Mouse (Mus musculus): ENCODE measurements around the gene Otof. TPM values are rescaled to one million over a fixed set of nuclear protein-coding genes. Genes with fewer than 3 reads are reported as not detected.

Otof gene
- total RNA-seq, 2 experiments from 2014 or later: 0.08 TPM; not detected in 1

GRCm38 (mm10) chr5:30343107-30343506, 118.6 kb downstream of the Otof start:
- ATAC-seq (replicated peaks; ENCODE audit: poor library complexity): peak; percentile 90

GRCm38 (mm10) chr5:30342601-30343015, 119.1 kb downstream of the Otof start:
- ATAC-seq (replicated peaks; ENCODE audit: poor library complexity): no peak

- ATAC-seq (replicated peaks; ENCODE audit: poor library complexity): no peak
Measured at GRCm38 (mm10) chr5:30341601-30342365, 119.9 kb downstream of the Otof start.

- ATAC-seq (replicated peaks; ENCODE audit: poor library complexity): no peak
Measured at GRCm38 (mm10) chr5:30340815-30341214, 120.9 kb downstream of the Otof start.

Other genes starting within 250 kb of the Otof start
- gene Selenoi, start 229.4 kb downstream of the Otof start, total RNA-seq (2015): 36.0 and 38.8 TPM in 2 replicates
- gene Selenoi, start 229.4 kb downstream of the Otof start, total RNA-seq (2017): 47.5 and 67.4 TPM in 2 replicates
- 0.32 TPM in 1 of 2 replicates, not detected in the other for gene Drc1, start 180.5 kb downstream of the Otof start, total RNA-seq (2015)
- gene Drc1, start 180.5 kb downstream of the Otof start, total RNA-seq (2017): not detected in 2 replicates
- gene 1700001C02Rik, start 4.1 kb upstream of the Otof start, total RNA-seq (2015): not detected in 2 replicates
- gene 1700001C02Rik, start 4.1 kb upstream of the Otof start, total RNA-seq (2017): not detected in 2 replicates
- gene Cib4, start 83.9 kb upstream of the Otof start, total RNA-seq (2015): not detected in 2 replicates
- not detected in 2 replicates for gene Cib4, start 83.9 kb upstream of the Otof start, total RNA-seq (2017)
- not detected in 2 replicates for gene Kcnk3, start 126.2 kb upstream of the Otof start, total RNA-seq (2015)
- gene Kcnk3, start 126.2 kb upstream of the Otof start, total RNA-seq (2017): not detected in 2 replicates
- gene Slc35f6, start 186.0 kb upstream of the Otof start, total RNA-seq (2015): 5.6 and 6.2 TPM in 2 replicates
- 5.2 and 7.0 TPM in 2 replicates for gene Slc35f6, start 186.0 kb upstream of the Otof start, total RNA-seq (2017)
- gene Cenpa, start 204.8 kb upstream of the Otof start, total RNA-seq (2015): 152 and 180 TPM in 2 replicates
- gene Cenpa, start 204.8 kb upstream of the Otof start, total RNA-seq (2017): 80.7 and 103 TPM in 2 replicates
- not detected in 2 replicates for gene Dpysl5, start 249.6 kb upstream of the Otof start, total RNA-seq (2015)
- not detected in 2 replicates for gene Dpysl5, start 249.6 kb upstream of the Otof start, total RNA-seq (2017)

All from megakaryocyte progenitor cell, adult 5-6 weeks (primary cell).